In the genomic region with DNA sequence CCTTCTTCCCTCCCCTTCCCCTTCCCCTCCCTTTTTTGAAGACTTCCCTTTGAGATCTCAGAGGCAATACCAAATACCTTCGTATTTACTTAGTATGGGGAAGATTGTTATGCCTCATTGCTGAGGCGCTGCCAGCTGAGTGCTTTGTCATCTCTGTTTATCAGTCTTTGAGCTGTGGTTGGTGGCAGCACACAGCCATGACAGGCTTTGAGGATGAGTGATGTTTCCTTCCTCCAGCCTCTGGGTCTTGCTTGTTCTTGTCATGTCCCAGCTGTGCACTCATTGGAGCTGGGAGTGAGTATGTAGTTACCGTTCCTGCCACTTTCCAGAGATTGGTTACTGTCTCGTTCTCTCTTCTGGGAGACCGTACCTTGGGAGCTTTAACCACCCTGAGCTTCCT, we compare ENCODE assay signal across 9 mouse cellular contexts. TPM values are rescaled to one million over a fixed set of nuclear protein-coding genes. Genes with fewer than 3 reads are reported as not detected.
A peak's percentile ranks its signal among the peaks of the same experiment; 100 is the strongest.
DNase-seq lines count a peak whose midpoint lies in the region; ATAC-seq and TF ChIP-seq lines count a peak whose summit lies in the region.
"Had no signal": no experiment of that assay in that cellular context is flagged by ENCODE, and none has a peak within 500 bp of the region (broad histone marks: within the 10 kb centered on the region; RNA-seq: fewer than 3 reads in every experiment).

No protein-coding gene starts in this region.

- no peak for TF ChIP-seq EP300 in lung, postnatal 0 days (IDR thresholded peaks at IDR 0.05)

- H3K4me3 ChIP-seq in midbrain, embryonic 11.5 days (ENCODE audit: low read depth, low read length) = no peak overlapping the region
- no peak overlapping the region for H3K4me3 ChIP-seq in midbrain, embryonic 15.5 days
- no peak overlapping the region for H3K4me3 ChIP-seq in lung, postnatal 0 days (ENCODE audit: low read depth, low read length)
- H3K4me3 ChIP-seq: limb, embryonic 13.5 days had no signal

- WGBS in midbrain, embryonic 11.5 days = 75% methylated on average over 5 of the region's 5 CpGs
- WGBS in midbrain, embryonic 15.5 days = 72% methylated on average over 5 of the region's 5 CpGs
- WGBS in lung, postnatal 0 days = 16% methylated on average over 5 of the region's 5 CpGs

- no peak overlapping the region for H3K4me2 ChIP-seq in midbrain, embryonic 11.5 days
- no peak overlapping the region for H3K4me2 ChIP-seq in midbrain, embryonic 15.5 days
- H3K4me2 ChIP-seq in lung, postnatal 0 days (replicated peaks; ENCODE audit: low read depth, low read length) = no peak overlapping the region
- H3K4me2 ChIP-seq: limb, embryonic 13.5 days had no signal

- H3K27me3 ChIP-seq in midbrain, embryonic 11.5 days (ENCODE audit: control insufficient read depth, insufficient read depth, low read length) = no peaks in the 10 kb centered on the region
- no peaks in the 10 kb centered on the region for H3K27me3 ChIP-seq in midbrain, embryonic 15.5 days (replicated peaks)
- H3K27me3 ChIP-seq in lung, postnatal 0 days (replicated peaks; ENCODE audit: insufficient read depth, low read length) = no peaks in the 10 kb centered on the region
- H3K27me3 ChIP-seq: limb, embryonic 13.5 days had no signal

- no peak overlapping the region for H3K27ac ChIP-seq in midbrain, embryonic 11.5 days (ENCODE audit: low read depth, low read length)
- no peak overlapping the region for H3K27ac ChIP-seq in midbrain, embryonic 15.5 days
- no peak overlapping the region for H3K27ac ChIP-seq in lung, postnatal 0 days (ENCODE audit: low read length)
- H3K27ac ChIP-seq: limb, embryonic 13.5 days had no signal

- no peaks in the 10 kb centered on the region for H3K9me3 ChIP-seq in midbrain, embryonic 11.5 days (ENCODE audit: control insufficient read depth, low read length)
- H3K9me3 ChIP-seq in midbrain, embryonic 15.5 days = no peaks in the 10 kb centered on the region
- no peaks in the 10 kb centered on the region for H3K9me3 ChIP-seq in lung, postnatal 0 days (ENCODE audit: low read length)
- H3K9me3 ChIP-seq: limb, embryonic 13.5 days had no signal

- ATAC-seq in midbrain, embryonic 11.5 days (ENCODE audit: low FRiP score) = no peak
- no peak for ATAC-seq in midbrain, embryonic 15.5 days (replicated peaks)
- ATAC-seq in lung, postnatal 0 days = peak; percentile 90

- H3K36me3 ChIP-seq in midbrain, embryonic 11.5 days (ENCODE audit: control insufficient read depth, insufficient read depth, low read length) = peaks cover 6% of the 10 kb centered on the region; the same call in 1 of the 2 replicates
- H3K36me3 ChIP-seq in midbrain, embryonic 15.5 days (replicated peaks) = 0 out of 2 replicates have a peak, but pooled peaks cover 4% of the 10 kb centered on the region
- no peaks in the 10 kb centered on the region; the same call in 1 of the 2 replicates for H3K36me3 ChIP-seq in lung, postnatal 0 days (ENCODE audit: insufficient read depth, low read length)

- no peak for TF ChIP-seq CTCF in lung, postnatal 0 days (IDR thresholded peaks at IDR 0.05)

- peak; percentile 21 for DNase-seq in midbrain, embryonic 11.5 days (ENCODE audit: low spot score, missing footprints)
- DNase-seq in brain, adult 2 months (ENCODE audit: low read depth, low spot score) = peak; percentile 49
- peak; percentile 69 for DNase-seq in lung, postnatal 0 days (ENCODE audit: low spot score)
- DNase-seq in thymus, postnatal 36 days = peak; percentile 4 to 19
- no peak for DNase-seq in testis, postnatal 14 days (ENCODE audit: low spot score)
- DNase-seq in cerebellum, adult 18-20 months = no peak
- DNase-seq in neural tube, embryonic 10.5 days (ENCODE audit: extremely low spot score, low spot score) = no peak

- no peak overlapping the region for H3K9ac ChIP-seq in midbrain, embryonic 11.5 days (ENCODE audit: low read length)
- H3K9ac ChIP-seq in midbrain, embryonic 15.5 days = no peak overlapping the region
- H3K9ac ChIP-seq in lung, postnatal 0 days (replicated peaks; ENCODE audit: low read depth) = no peak overlapping the region
- H3K9ac ChIP-seq: limb, embryonic 13.5 days had no signal

- H3K4me1 ChIP-seq in midbrain, embryonic 11.5 days (ENCODE audit: control insufficient read depth, insufficient read depth, low read length) = no peaks in the 10 kb centered on the region
- peaks cover 18% of the 10 kb centered on the region for H3K4me1 ChIP-seq in midbrain, embryonic 15.5 days
- H3K4me1 ChIP-seq in lung, postnatal 0 days (ENCODE audit: insufficient read depth, low read depth, low read length) = no peaks in the 10 kb centered on the region; the same call in 1 of the 2 replicates

RNA-seq across cellular contexts. Expression of gene Usp33, which starts 9.1 kb away (rescaled TPM):
- polyA plus RNA-seq in midbrain, embryonic 11.5 days (2014; fragmentation: Nextera tagmentation; extraction: Ambion mirVana) = 65.6 and 73.2 TPM in 2 replicates
- polyA plus RNA-seq in midbrain, embryonic 15.5 days (2015; fragmentation: Nextera tagmentation; extraction: Ambion mirVana) = 89.2 and 92.8 TPM in 2 replicates
- 43.1 and 52.4 TPM in 2 replicates for polyA plus RNA-seq in lung, postnatal 0 days (2015; fragmentation: Nextera tagmentation; extraction: Ambion mirVana)

RNA-seq across cellular contexts. Expression of gene Miga1, which starts 15.2 kb away (rescaled TPM):
- 19.3 and 21.8 TPM in 2 replicates for polyA plus RNA-seq in midbrain, embryonic 11.5 days (2014; fragmentation: Nextera tagmentation; extraction: Ambion mirVana)
- polyA plus RNA-seq in midbrain, embryonic 15.5 days (2015; fragmentation: Nextera tagmentation; extraction: Ambion mirVana) = 19.1 and 21.7 TPM in 2 replicates
- 10.0 and 12.3 TPM in 2 replicates for polyA plus RNA-seq in lung, postnatal 0 days (2015; fragmentation: Nextera tagmentation; extraction: Ambion mirVana)

RNA-seq across cellular contexts. Expression of gene Zzz3, which starts 39.9 kb away (rescaled TPM):
- polyA plus RNA-seq in midbrain, embryonic 11.5 days (2014; fragmentation: Nextera tagmentation; extraction: Ambion mirVana) = 62.2 and 63.1 TPM in 2 replicates
- polyA plus RNA-seq in midbrain, embryonic 15.5 days (2015; fragmentation: Nextera tagmentation; extraction: Ambion mirVana) = 31.3 and 32.9 TPM in 2 replicates
- polyA plus RNA-seq in lung, postnatal 0 days (2015; fragmentation: Nextera tagmentation; extraction: Ambion mirVana) = 25.5 and 28.3 TPM in 2 replicates

Comparison
In these comparisons a context has a peak if more than half of its experiments do, and no peak if none do; other contexts are left out.
1. DNase-seq: peak in midbrain, embryonic 11.5 days (single experiment), brain, adult 2 months (single experiment), lung, postnatal 0 days (single experiment) and thymus, postnatal 36 days (2 of 2); none in testis, postnatal 14 days (single experiment), cerebellum, adult 18-20 months (0 of 2) and neural tube, embryonic 10.5 days (single experiment).